Mouse (Mus musculus) MEL (cell line): ENCODE results near the gene Kif28. TPM values are rescaled to one million over a fixed set of nuclear protein-coding genes. Genes with fewer than 3 reads are reported as not detected.

Source experiments
- DNase-seq: peaks from one replicate; pipeline ENCODE4 v3.0.0; 2011; ENCODE audit warnings: low read depth, low spot score
- H3K27ac ChIP-seq: 2 replicates; pipeline ENCODE4 v1.5.1; 2012; ENCODE audit warnings: low read depth, mild to moderate bottlenecking, control low read depth, low read length, moderate library complexity; ENCODE audit not compliant: control insufficient read depth
- H3K27me3 ChIP-seq, 2 experiments: fragments of 150-350 bp in 1 of 2; sonication (generic) in 1 of 2; 2 replicates each; pipeline ENCODE4 v1.6.1; 2012; ENCODE audit warnings: low read length in 2 of 2, mild to moderate bottlenecking in 2 of 2, improper control_type of control experiment in 1 of 2, moderate library complexity in 1 of 2; ENCODE audit not compliant: insufficient read depth in 2 of 2, control insufficient read depth in 1 of 2
- H3K36me3 ChIP-seq, 2 experiments: 2 replicates each; pipeline ENCODE4 v1.6.1; 2012 to 2014; ENCODE audit warnings: low read length in 2 of 2, improper control_type of control experiment in 1 of 2, inconsistent platforms in 1 of 2, mild to moderate bottlenecking in 1 of 2; ENCODE audit not compliant: insufficient read depth in 2 of 2, control insufficient read depth in 1 of 2
- H3K4me1 ChIP-seq, 2 experiments: fragments of 150-350 bp in 1 of 2; sonication (generic) in 1 of 2; 2 replicates each; pipeline ENCODE4 v1.6.1; 2012; ENCODE audit warnings: low read length in 2 of 2, improper control_type of control experiment in 1 of 2, mild to moderate bottlenecking in 1 of 2; ENCODE audit not compliant: insufficient read depth in 2 of 2, control insufficient read depth in 1 of 2
- H3K4me3 ChIP-seq, 2 experiments: fragments of 150-350 bp in 1 of 2; sonication (generic) in 1 of 2; 2 replicates each; pipeline ENCODE4 v1.5.1; 2012; ENCODE audit warnings: low read depth in 2 of 2, low read length in 2 of 2, mild to moderate bottlenecking in 2 of 2, moderate library complexity in 2 of 2, control low read depth in 1 of 2, improper control_type of control experiment in 1 of 2; ENCODE audit not compliant: control insufficient read depth in 1 of 2, insufficient read depth in 1 of 2
- H3K79me2 ChIP-seq: 2 replicates; pipeline ENCODE4 v1.6.1; 2012; ENCODE audit warnings: mild to moderate bottlenecking, low read length, moderate library complexity; ENCODE audit not compliant: control insufficient read depth, poor library complexity, insufficient read depth
- H3K9ac ChIP-seq: 2 replicates; pipeline ENCODE4 v1.6.1; 2012; ENCODE audit warnings: low read depth, mild to moderate bottlenecking, control low read depth, low read length, moderate library complexity; ENCODE audit not compliant: control insufficient read depth, poor library complexity, severe bottlenecking
- H3K9me3 ChIP-seq: fragments of 150-350 bp; sonication (generic); replicated peaks from 2 replicates; pipeline ENCODE4 v1.6.1; 2012; ENCODE audit warnings: mild to moderate bottlenecking, low read length, improper control_type of control experiment, moderate library complexity; ENCODE audit not compliant: insufficient read depth
- BHLHE40 ChIP-seq: IDR thresholded peaks from 2 replicates; pipeline ENCODE4 v1.6.1; 2012; ENCODE audit warnings: low read depth, mild to moderate bottlenecking, inconsistent platforms, low read length, improper control_type of control experiment, borderline replicate concordance
- CHD1 ChIP-seq: IDR thresholded peaks from 2 replicates; pipeline ENCODE4 v1.6.1; 2012; ENCODE audit warnings: low read depth, mild to moderate bottlenecking, inconsistent platforms, low read length, improper control_type of control experiment
- CHD2 ChIP-seq: IDR thresholded peaks from 2 replicates; pipeline ENCODE4 v1.6.1; 2011; ENCODE audit warnings: low read length, improper control_type of control experiment
- CTCF ChIP-seq, 3 experiments: IDR thresholded peaks in 2 of 3; conservative IDR thresholded peaks in 1 of 3; 2 replicates each; pipeline ENCODE4 v1.5.1; 2011 to 2012; ENCODE audit warnings: low read length in 3 of 3, low read depth in 2 of 3, mild to moderate bottlenecking in 2 of 3, improper control_type of control experiment in 1 of 3, inconsistent platforms in 1 of 3, mixed read lengths in 1 of 3, moderate library complexity in 1 of 3; ENCODE audit not compliant: control insufficient read depth in 1 of 3, insufficient read depth in 1 of 3, poor library complexity in 1 of 3, severe bottlenecking in 1 of 3
- E2F4 ChIP-seq: IDR thresholded peaks from 2 replicates; pipeline ENCODE4 v1.6.1; 2011; ENCODE audit warnings: low read depth, low read length, improper control_type of control experiment, borderline replicate concordance
- ELF1 ChIP-seq: IDR thresholded peaks from 2 replicates; pipeline ENCODE4 v1.6.1; 2014; ENCODE audit warnings: low read depth, mild to moderate bottlenecking, inconsistent platforms, low read length, improper control_type of control experiment, moderate library complexity
- EP300 ChIP-seq, 2 experiments: IDR thresholded peaks; 2 replicates each; pipeline ENCODE4 v1.6.1; 2011; ENCODE audit warnings: improper control_type of control experiment in 2 of 2, low read length in 2 of 2, low read depth in 1 of 2, mild to moderate bottlenecking in 1 of 2
- ETS1 ChIP-seq: IDR thresholded peaks from 2 replicates; pipeline ENCODE4 v1.6.1; 2012; ENCODE audit warnings: low read depth, mild to moderate bottlenecking, inconsistent platforms, low read length, improper control_type of control experiment, moderate library complexity
- GABPA ChIP-seq: IDR thresholded peaks from 2 replicates; pipeline ENCODE4 v1.6.1; 2012; ENCODE audit warnings: low read depth, mild to moderate bottlenecking, inconsistent platforms, low read length, improper control_type of control experiment, moderate library complexity
- GATA1 ChIP-seq: IDR thresholded peaks from 2 replicates; pipeline ENCODE4 v1.6.1; 2011; ENCODE audit warnings: low read depth, low read length, improper control_type of control experiment
- HCFC1 ChIP-seq: IDR thresholded peaks from 2 replicates; pipeline ENCODE4 v1.6.1; 2012; ENCODE audit warnings: low read depth, mild to moderate bottlenecking, inconsistent platforms, low read length, improper control_type of control experiment, moderate library complexity
- JUND ChIP-seq: IDR thresholded peaks from 2 replicates; pipeline ENCODE4 v1.6.1; 2011; ENCODE audit warnings: low read depth, mild to moderate bottlenecking, improper control_type of control experiment, low read length
- KAT2A ChIP-seq: conservative IDR thresholded peaks from 2 replicates; pipeline ENCODE4 v1.6.1; 2012; ENCODE audit warnings: low read depth, low read length, improper control_type of control experiment, inconsistent platforms
- MAFK ChIP-seq: IDR thresholded peaks from 2 replicates; pipeline ENCODE4 v1.6.1; 2011; ENCODE audit warnings: low read depth, mild to moderate bottlenecking, low read length, improper control_type of control experiment, borderline replicate concordance
- MAX ChIP-seq: IDR thresholded peaks from 2 replicates; pipeline ENCODE4 v1.6.1; 2011; ENCODE audit warnings: low read length, improper control_type of control experiment
- MAZ ChIP-seq: IDR thresholded peaks from 2 replicates; pipeline ENCODE4 v1.6.1; 2012; ENCODE audit warnings: low read depth, mild to moderate bottlenecking, inconsistent platforms, low read length, improper control_type of control experiment
- MXI1 ChIP-seq: IDR thresholded peaks from 2 replicates; pipeline ENCODE4 v1.6.1; 2011; ENCODE audit warnings: mild to moderate bottlenecking, low read depth, low read length, improper control_type of control experiment
- MYB ChIP-seq: IDR thresholded peaks from 2 replicates; pipeline ENCODE4 v1.6.1; 2011; ENCODE audit warnings: mild to moderate bottlenecking, low read depth, low read length, improper control_type of control experiment
- MYC ChIP-seq: IDR thresholded peaks from 2 replicates; pipeline ENCODE4 v1.6.1; 2011; ENCODE audit warnings: low read depth, mild to moderate bottlenecking, low read length, improper control_type of control experiment, moderate library complexity
- NELFE ChIP-seq: IDR thresholded peaks from 2 replicates; pipeline ENCODE4 v1.6.1; 2011; ENCODE audit warnings: low read depth, low read length, improper control_type of control experiment
- NRF1 ChIP-seq: IDR thresholded peaks from 2 replicates; pipeline ENCODE4 v1.6.1; 2014; ENCODE audit warnings: low read depth, mild to moderate bottlenecking, inconsistent platforms, low read length, improper control_type of control experiment, moderate library complexity; ENCODE audit not compliant: poor library complexity, insufficient read depth, severe bottlenecking
- POLR2A ChIP-seq, 2 experiments: IDR thresholded peaks; 2 replicates each; pipeline ENCODE4 v1.6.1; 2011 to 2012; ENCODE audit warnings: low read length in 2 of 2, mild to moderate bottlenecking in 2 of 2, control low read depth in 1 of 2, improper control_type of control experiment in 1 of 2, low read depth in 1 of 2, moderate library complexity in 1 of 2; ENCODE audit not compliant: control insufficient read depth in 1 of 2, insufficient read depth in 1 of 2, poor library complexity in 1 of 2
- POLR2AphosphoS2 ChIP-seq: IDR thresholded peaks from 2 replicates; pipeline ENCODE4 v1.6.1; 2011; ENCODE audit warnings: low read length, improper control_type of control experiment
- POLR2AphosphoS5 ChIP-seq: IDR thresholded peaks from 2 replicates; pipeline ENCODE4 v1.6.1; 2012; ENCODE audit warnings: low read depth, borderline replicate concordance, mild to moderate bottlenecking, inconsistent platforms, low read length, moderate library complexity, mixed read lengths
- RAD21 ChIP-seq: IDR thresholded peaks from 2 replicates; pipeline ENCODE4 v1.6.1; 2011; ENCODE audit warnings: mild to moderate bottlenecking, low read depth, low read length, improper control_type of control experiment
- SIN3A ChIP-seq: IDR thresholded peaks from 2 replicates; pipeline ENCODE4 v1.6.1; 2012; ENCODE audit warnings: low read length, improper control_type of control experiment, inconsistent platforms
- SMC3 ChIP-seq: IDR thresholded peaks from 2 replicates; pipeline ENCODE4 v1.6.1; 2011; ENCODE audit warnings: low read depth, low read length, improper control_type of control experiment
- TAL1 ChIP-seq: IDR thresholded peaks from 2 replicates; pipeline ENCODE4 v1.6.1; 2012; ENCODE audit warnings: mild to moderate bottlenecking, inconsistent platforms, low read length, moderate library complexity, mixed read lengths
- TBP ChIP-seq: IDR thresholded peaks from 2 replicates; pipeline ENCODE4 v1.8.0; 2011; ENCODE audit warnings: low read depth, low read length, improper control_type of control experiment
- TCF12 ChIP-seq: IDR thresholded peaks from 2 replicates; pipeline ENCODE4 v1.6.1; 2014; ENCODE audit warnings: low read depth, mild to moderate bottlenecking, inconsistent platforms, low read length, improper control_type of control experiment, moderate library complexity
- UBTF ChIP-seq: IDR thresholded peaks from 2 replicates; pipeline ENCODE4 v1.6.1; 2012; ENCODE audit warnings: low read depth, mild to moderate bottlenecking, inconsistent platforms, low read length, improper control_type of control experiment, moderate library complexity, borderline replicate concordance; ENCODE audit not compliant: insufficient read depth
- USF1 ChIP-seq: IDR thresholded peaks from 2 replicates; pipeline ENCODE4 v1.6.1; 2014; ENCODE audit warnings: low read depth, mild to moderate bottlenecking, inconsistent platforms, low read length, improper control_type of control experiment, moderate library complexity
- USF2 ChIP-seq, 2 experiments: IDR thresholded peaks; 2 replicates each; pipeline ENCODE4 v1.6.1; 2011 to 2012; ENCODE audit warnings: improper control_type of control experiment in 2 of 2, low read length in 2 of 2, borderline replicate concordance in 1 of 2, inconsistent platforms in 1 of 2, low read depth in 1 of 2, mild to moderate bottlenecking in 1 of 2; ENCODE audit not compliant: insufficient read depth in 1 of 2
- ZC3H11A ChIP-seq: IDR thresholded peaks from 2 replicates; pipeline ENCODE4 v1.6.1; 2012; ENCODE audit warnings: low read depth, mild to moderate bottlenecking, inconsistent platforms, low read length, improper control_type of control experiment
- ZMIZ1 ChIP-seq: IDR thresholded peaks from 2 replicates; pipeline ENCODE4 v1.6.1; 2012; ENCODE audit warnings: low read depth, mild to moderate bottlenecking, inconsistent platforms, low read length, improper control_type of control experiment, moderate library complexity
- ZNF384 ChIP-seq: IDR thresholded peaks from 2 replicates; pipeline ENCODE4 v1.6.1; 2012; ENCODE audit warnings: low read depth, mild to moderate bottlenecking, inconsistent platforms, low read length, improper control_type of control experiment
- polyA plus RNA-seq, 2 experiments: library from polyadenylated mRNA; stranded (reverse) in 1 of 2; unstranded in 1 of 2; fragments of >175 nt in 1 of 2; fragments of >200 nt in 1 of 2; gene quantifications; 2 replicates each; pipeline versions ENCODE4 v1.2.1 to v1.2.4; 2012; ENCODE audit warnings: low replicate concordance in 2 of 2, low read depth in 1 of 2; ENCODE audit not compliant: insufficient read length in 2 of 2, insufficient read depth in 1 of 2, missing spikeins in 1 of 2
- total RNA-seq: library from RNA; depleted of rRNA; stranded (reverse); fragments of 300-350 nt; gene quantifications from 2 replicates; pipeline ENCODE4 v1.2.3, GENCODE M21; 2012

Kif28 gene
- total and polyA plus RNA-seq, 3 experiments: 0.13 to 0.27 TPM; not detected in 1

GRCm38 (mm10) chr1:179650284-179650683 lies 94.8 kb downstream of the Kif28 start (continued):
- no peak for TF ChIP-seq USF1

- Histone ChIP-seq H3K4me3 (peak overlapping the region; percentile 27 to 29; a peak in 3 of 4 replicates), H3K79me2 (no peaks in the 10 kb centered on the region), H3K4me1 (peaks cover 0 to 27% of the 10 kb centered on the region in 2 experiments; a peak in 2 of 4 replicates), H3K27me3 (no peaks in the 10 kb centered on the region), H3K27ac (peak overlapping the region; percentile 84), H3K9me3 (no peaks in the 10 kb centered on the region), H3K36me3 (peaks cover 0 to 5% of the 10 kb centered on the region in 2 experiments; a peak in 2 of 4 replicates), H3K9ac (no peak overlapping the region)
- peak; percentile 77 for DNase-seq
- TF ChIP-seq MAX: no peak; the same call in 1 of the 2 replicates
- TF ChIP-seq CHD1: no peak
- TF ChIP-seq SMC3: no peak
- peak; percentile 76 to 91 for TF ChIP-seq EP300 (IDR thresholded peaks at IDR 0.05; ENCODE audit: low read depth in 1 of 2, low read length in 2 of 2)
- TF ChIP-seq TBP: peak; percentile 76
- TF ChIP-seq NRF1: no peak
- TF ChIP-seq JUND: no peak
- TF ChIP-seq MYB: no peak
- TF ChIP-seq MAFK: no peak
- TF ChIP-seq GATA1: peak; percentile 91
- no peak for TF ChIP-seq CTCF (IDR thresholded peaks at IDR 0.05 in 2 of 3, conservative IDR thresholded peaks at IDR 0.05 in 1 of 3; ENCODE audit: control insufficient read depth in 1 of 3, insufficient read depth in 1 of 3, low read depth in 2 of 3, low read length in 3 of 3, poor library complexity in 1 of 3, severe bottlenecking in 1 of 3)
- no peak for TF ChIP-seq USF1
- no peak for TF ChIP-seq HCFC1
- TF ChIP-seq MYC: no peak; the same call in 1 of the 2 replicates
- TF ChIP-seq POLR2AphosphoS2: no peak
- no peak for TF ChIP-seq ZMIZ1
- no peak for TF ChIP-seq POLR2A (IDR thresholded peaks at IDR 0.05; ENCODE audit: control insufficient read depth in 1 of 2, insufficient read depth in 1 of 2, low read depth in 1 of 2, low read length in 2 of 2, poor library complexity in 1 of 2)
- TF ChIP-seq ZC3H11A: no peak
- TF ChIP-seq POLR2AphosphoS5: no peak
- peak; percentile 78 for TF ChIP-seq TAL1
- no peak for TF ChIP-seq CHD2
- peak; percentile 12; the same call in 1 of the 2 replicates for TF ChIP-seq SIN3A
- TF ChIP-seq MXI1: no peak
- no peak for TF ChIP-seq ELF1
- peak; percentile 79 for TF ChIP-seq ETS1
- TF ChIP-seq MAZ: no peak
- no peak; the same call in 1 of the 2 replicates for TF ChIP-seq ZNF384
- peak; percentile 66 for TF ChIP-seq BHLHE40
- no peak for TF ChIP-seq RAD21
- no peak for TF ChIP-seq USF2 (IDR thresholded peaks at IDR 0.05; ENCODE audit: borderline replicate concordance in 1 of 2, insufficient read depth in 1 of 2, low read depth in 1 of 2, low read length in 2 of 2)
- peak; percentile 94 for TF ChIP-seq TCF12
- TF ChIP-seq GABPA: no peak
- TF ChIP-seq KAT2A: no peak
- no peak for TF ChIP-seq NELFE
- TF ChIP-seq UBTF: no peak
- TF ChIP-seq E2F4: no peak
These were observed 95.7 kb downstream of the Kif28 start for GRCm38 (mm10) chr1:179649324-179649723.
